Mouse (Mus musculus) lung, embryonic 16.5 days (tissue): Measurements from ENCODE around the gene Clcn6. TPM values are rescaled to one million over a fixed set of nuclear protein-coding genes. Genes with fewer than 3 reads are reported as not detected.

Experiments used
- ATAC-seq: fragments of 200-750 bp; cut with Nextera tagmentation; 2 replicates; pipeline ENCODE4 v1.8.0; 2017; ENCODE audit warnings: low read depth, mild to moderate bottlenecking, moderate library complexity
- H3K27ac ChIP-seq: fragments of 300-500 bp; sonication (generic); 2 replicates; pipeline ENCODE4 v1.5.1; 2014; ENCODE audit warnings: mild to moderate bottlenecking, control low read depth, low read length
- H3K27me3 ChIP-seq: fragments of 300-500 bp; sonication (generic); 2 replicates; pipeline ENCODE4 v1.6.1; 2014; ENCODE audit warnings: low read depth, low read length, mixed read lengths; ENCODE audit not compliant: control insufficient read depth, insufficient read depth
- H3K36me3 ChIP-seq: fragments of 300-500 bp; sonication (generic); 2 replicates; pipeline ENCODE4 v1.6.1; 2014; ENCODE audit warnings: low read length; ENCODE audit not compliant: control insufficient read depth, insufficient read depth
- H3K4me1 ChIP-seq: fragments of 300-500 bp; sonication (generic); replicated peaks from 2 replicates; pipeline ENCODE4 v1.6.1; 2014; ENCODE audit warnings: low read length, mixed read lengths; ENCODE audit not compliant: control insufficient read depth, insufficient read depth
- H3K4me2 ChIP-seq: fragments of 300-500 bp; sonication (generic); 2 replicates; pipeline ENCODE4 v1.6.1; 2014; ENCODE audit warnings: low read depth, low read length, control low read depth
- H3K4me3 ChIP-seq: fragments of 300-500 bp; sonication (generic); 2 replicates; pipeline ENCODE4 v1.5.1; 2014; ENCODE audit warnings: mild to moderate bottlenecking, low read length, control low read depth
- H3K9ac ChIP-seq: fragments of 300-500 bp; sonication (generic); 2 replicates; pipeline ENCODE4 v1.6.1; 2014; ENCODE audit warnings: low read length, control low read depth
- H3K9me3 ChIP-seq: fragments of 300-500 bp; sonication (generic); 2 replicates; pipeline ENCODE4 v1.6.1; 2016; ENCODE audit warnings: low read length; ENCODE audit not compliant: control insufficient read depth
- WGBS: fragments of 180-500 bp; shearing (Covaris S2); extraction: QIAGEN DNeasy Blood & Tissue Kit; methylation state at CpG from one replicate; pipeline ENCODE4 v1.1.7; 2014; 5-methylcytosine and 5-hydroxymethylcytosine counted together
- polyA plus RNA-seq: library from polyadenylated mRNA; unstranded; fragments of >200 nt; fragmentation: Nextera tagmentation; extraction: Ambion mirVana; gene quantifications from 2 replicates; pipeline ENCODE4 v1.2.1, GENCODE M21; 2015

Gene Clcn6
- polyA plus RNA-seq, 1 experiment from 2014 or later = 4.5 TPM

DNA sequence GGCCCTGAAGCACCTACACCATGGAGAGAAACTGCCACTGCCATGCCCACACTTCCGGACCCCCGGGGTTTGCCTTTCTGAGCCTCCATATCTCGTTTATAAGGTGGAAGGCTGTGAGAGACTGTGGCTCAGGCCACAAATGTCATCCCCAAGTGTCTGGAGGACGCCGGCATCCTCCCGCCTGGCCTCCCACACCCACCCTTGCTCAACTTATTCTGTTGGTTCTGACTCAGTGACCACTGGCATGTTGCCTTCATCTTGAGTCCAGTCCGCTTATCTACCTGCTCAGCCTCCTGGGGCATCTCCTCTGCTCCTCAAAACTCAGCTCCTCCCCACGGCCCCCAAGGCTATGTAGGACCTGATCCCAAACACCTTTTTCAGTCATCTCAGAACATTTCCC is 28.7 kb upstream of the Clcn6 start:
- no peak for ATAC-seq
- no peak overlapping the region for H3K4me2 ChIP-seq
- H3K9ac ChIP-seq = no peak overlapping the region
- H3K36me3 ChIP-seq = no peaks in the 10 kb centered on the region
- no peaks in the 10 kb centered on the region for H3K27me3 ChIP-seq
- H3K4me3 ChIP-seq = no peak overlapping the region
- no peak overlapping the region for H3K27ac ChIP-seq
- no peaks in the 10 kb centered on the region for H3K9me3 ChIP-seq
- H3K4me1 ChIP-seq = no peaks in the 10 kb centered on the region
- 84% methylated on average over 8 of the region's 8 CpGs for WGBS

DNA sequence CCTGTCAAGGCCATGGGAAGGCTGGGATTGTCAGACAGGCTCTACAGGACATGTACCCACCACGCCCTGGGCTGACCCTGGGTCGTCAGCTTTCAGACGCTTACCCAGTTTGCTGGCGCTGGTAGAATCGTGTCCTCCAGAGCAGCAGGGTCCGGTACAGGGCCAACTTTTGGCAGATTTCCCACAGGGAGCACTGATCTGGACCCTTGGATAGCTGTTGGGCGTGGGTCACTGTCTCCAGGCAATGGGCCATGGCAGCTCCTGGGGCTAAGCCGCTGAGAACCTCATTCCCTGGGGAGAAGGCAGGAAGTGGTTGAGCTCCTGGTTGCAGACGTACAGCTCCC is 27.8 kb upstream of the Clcn6 start:
- no peaks in the 10 kb centered on the region for H3K36me3 ChIP-seq
- H3K4me3 ChIP-seq = no peak overlapping the region
- WGBS = 55% methylated on average over 9 of the region's 9 CpGs
- H3K27me3 ChIP-seq = no peaks in the 10 kb centered on the region
- no peaks in the 10 kb centered on the region for H3K9me3 ChIP-seq
- H3K9ac ChIP-seq = no peak overlapping the region
- no peak overlapping the region for H3K27ac ChIP-seq
- no peak overlapping the region for H3K4me2 ChIP-seq
- H3K4me1 ChIP-seq = no peaks in the 10 kb centered on the region
- ATAC-seq = no peak

DNA sequence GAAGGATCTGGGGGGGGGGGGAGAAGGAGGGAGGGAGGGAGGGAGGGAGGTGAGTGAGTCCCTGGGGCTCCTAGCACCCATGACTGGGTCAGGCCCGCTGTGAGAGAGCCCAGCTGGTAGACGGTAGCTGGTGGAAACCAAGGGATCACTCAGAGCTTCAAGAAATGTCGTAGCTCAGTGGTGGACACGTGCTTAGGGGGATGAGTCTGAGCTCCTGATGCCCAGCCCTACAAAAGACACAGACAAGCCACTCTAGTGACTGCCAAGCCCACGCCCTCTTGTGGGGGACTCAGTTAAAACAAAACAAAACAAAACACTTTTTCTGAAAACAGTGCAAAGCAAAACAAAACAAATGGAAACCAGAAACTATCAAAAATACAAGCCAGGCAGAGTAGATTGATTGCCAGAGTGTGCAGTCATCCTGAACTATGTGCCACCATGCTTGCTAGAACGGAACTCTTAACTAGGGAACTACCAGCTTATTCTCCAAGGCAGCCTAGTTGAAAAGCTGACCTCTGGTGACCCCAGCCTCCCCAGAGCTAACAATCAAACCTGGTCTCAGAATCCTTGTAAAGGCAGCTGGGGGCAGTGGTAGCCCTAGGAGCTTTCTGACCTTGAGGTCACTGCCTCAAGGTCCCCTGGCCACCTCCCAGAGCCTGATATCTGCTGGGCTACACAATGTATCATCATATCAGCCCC is 27.2 kb upstream of the Clcn6 start:
- WGBS = 37% methylated on average over 6 of the region's 6 CpGs

DNA sequence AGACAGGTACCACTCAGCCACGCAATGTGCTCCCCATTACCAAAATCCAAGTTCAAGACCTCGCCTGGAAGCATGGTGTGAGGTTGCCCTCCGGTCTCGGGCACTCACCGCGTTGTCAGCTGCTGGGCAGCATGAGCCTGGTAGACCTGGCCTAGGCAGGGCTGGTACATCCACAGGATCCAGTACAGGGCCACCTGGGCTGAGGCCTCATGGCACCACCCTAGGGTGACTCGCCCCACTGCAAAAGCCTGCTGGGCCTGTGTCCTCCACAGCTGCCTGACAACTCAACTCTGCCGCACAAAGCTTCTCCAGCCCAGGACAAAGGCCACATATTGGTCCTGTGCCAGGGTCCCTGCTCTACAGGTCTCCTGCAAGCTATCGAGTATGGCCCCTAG is 22.5 kb upstream of the Clcn6 start:
- H3K27ac ChIP-seq = no peak overlapping the region
- H3K9ac ChIP-seq = no peak overlapping the region
- no peaks in the 10 kb centered on the region for H3K9me3 ChIP-seq
- no peak overlapping the region for H3K4me3 ChIP-seq
- WGBS = 83% methylated on average over 9 of the region's 9 CpGs
- no peaks in the 10 kb centered on the region for H3K4me1 ChIP-seq
- no peaks in the 10 kb centered on the region for H3K27me3 ChIP-seq
- peak; percentile 5; the same call in 1 of the 2 replicates for ATAC-seq
- H3K36me3 ChIP-seq = peaks cover 17% of the 10 kb centered on the region
- no peak overlapping the region for H3K4me2 ChIP-seq

More for the DNA sequence above, 27.2 kb upstream of the Clcn6 start:
- H3K4me3 ChIP-seq = no peak overlapping the region
- no peaks in the 10 kb centered on the region for H3K27me3 ChIP-seq
- H3K36me3 ChIP-seq = no peaks in the 10 kb centered on the region
- no peak overlapping the region for H3K27ac ChIP-seq
- H3K9me3 ChIP-seq = no peaks in the 10 kb centered on the region
- no peak overlapping the region for H3K4me2 ChIP-seq
- no peak overlapping the region for H3K9ac ChIP-seq
- H3K4me1 ChIP-seq = no peaks in the 10 kb centered on the region
- ATAC-seq = no peak

DNA sequence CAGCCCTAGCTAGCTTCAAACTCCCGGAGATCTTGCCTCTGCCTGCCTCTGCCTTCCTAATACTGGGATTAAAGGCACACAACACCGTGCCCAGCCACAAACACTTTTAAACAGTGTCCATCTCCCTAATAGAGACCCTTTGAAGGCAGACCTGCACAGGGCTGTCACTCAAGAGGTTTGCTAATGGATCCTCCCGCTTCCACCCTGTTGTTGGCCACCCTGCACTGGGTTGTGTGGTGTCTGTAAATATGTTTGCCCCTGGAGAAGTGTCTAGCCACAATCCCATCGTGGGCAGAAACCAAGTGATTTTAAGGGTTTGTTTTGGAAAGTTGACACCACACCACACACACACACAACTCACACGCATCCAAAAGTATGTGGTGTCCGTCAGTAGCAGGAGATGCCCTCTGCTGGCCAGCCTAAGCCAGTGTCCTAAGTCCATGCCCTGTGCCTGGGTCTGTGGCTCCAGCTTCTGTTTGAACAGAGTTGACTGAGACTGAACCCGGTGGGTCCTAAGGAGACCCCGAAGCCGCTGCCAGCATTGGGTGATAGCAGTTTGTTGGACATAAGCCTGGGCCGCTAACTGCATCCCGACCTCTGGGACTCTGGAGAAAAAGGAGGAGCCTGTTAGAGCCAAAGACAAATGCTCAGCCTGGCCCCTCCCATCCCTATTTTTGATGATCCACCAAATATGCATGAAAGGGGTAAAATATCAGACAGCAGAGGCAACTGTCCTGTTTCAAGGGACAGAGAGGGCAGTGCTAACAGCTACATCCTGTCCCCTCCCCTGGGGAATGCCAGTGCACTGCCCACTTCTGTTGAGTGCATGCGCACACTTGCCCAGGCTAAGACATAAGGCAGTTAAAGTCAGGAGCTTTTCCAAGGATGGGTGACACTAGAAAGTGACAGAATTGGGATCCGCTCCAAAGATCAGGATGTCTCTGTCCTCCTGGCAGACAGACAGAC is 21.8 kb upstream of the Clcn6 start:
- H3K9me3 ChIP-seq = no peaks in the 10 kb centered on the region
- no peak overlapping the region for H3K9ac ChIP-seq
- ATAC-seq = peak; percentile 85
- WGBS = 33% methylated on average over 13 of the region's 13 CpGs
- H3K36me3 ChIP-seq = peaks cover 22% of the 10 kb centered on the region
- H3K4me3 ChIP-seq = no peak overlapping the region
- H3K27ac ChIP-seq = no peak overlapping the region
- no peak overlapping the region for H3K4me2 ChIP-seq
- no peaks in the 10 kb centered on the region for H3K4me1 ChIP-seq
- H3K27me3 ChIP-seq = no peaks in the 10 kb centered on the region

DNA sequence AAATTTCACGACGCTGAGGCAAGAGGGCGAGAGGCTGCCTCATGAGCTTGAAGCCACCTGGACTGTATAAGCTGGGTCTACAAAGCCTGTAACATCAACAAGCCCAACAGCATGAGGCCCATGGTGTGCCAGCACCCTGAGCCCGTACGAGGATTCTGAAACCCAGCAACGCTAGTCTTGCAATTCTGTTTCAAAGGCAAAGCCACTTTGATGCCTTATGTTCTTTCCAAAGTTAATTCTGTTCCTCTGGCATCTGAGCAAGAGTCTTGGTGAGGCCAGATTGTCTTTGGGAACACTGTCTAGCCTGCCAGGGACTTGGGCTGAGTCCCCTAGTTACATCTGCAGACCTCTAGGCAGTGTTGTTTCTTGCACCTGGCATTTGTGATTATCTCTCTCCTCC is 20.4 kb upstream of the Clcn6 start:
- H3K4me3 ChIP-seq = no peak overlapping the region
- 91% methylated on average over 6 of the region's 6 CpGs for WGBS
- ATAC-seq = no peak
- no peaks in the 10 kb centered on the region for H3K9me3 ChIP-seq
- H3K36me3 ChIP-seq = peaks cover 34% of the 10 kb centered on the region
- H3K27me3 ChIP-seq = no peaks in the 10 kb centered on the region
- H3K27ac ChIP-seq = no peak overlapping the region
- no peak overlapping the region for H3K9ac ChIP-seq
- no peaks in the 10 kb centered on the region for H3K4me1 ChIP-seq
- H3K4me2 ChIP-seq = no peak overlapping the region

DNA sequence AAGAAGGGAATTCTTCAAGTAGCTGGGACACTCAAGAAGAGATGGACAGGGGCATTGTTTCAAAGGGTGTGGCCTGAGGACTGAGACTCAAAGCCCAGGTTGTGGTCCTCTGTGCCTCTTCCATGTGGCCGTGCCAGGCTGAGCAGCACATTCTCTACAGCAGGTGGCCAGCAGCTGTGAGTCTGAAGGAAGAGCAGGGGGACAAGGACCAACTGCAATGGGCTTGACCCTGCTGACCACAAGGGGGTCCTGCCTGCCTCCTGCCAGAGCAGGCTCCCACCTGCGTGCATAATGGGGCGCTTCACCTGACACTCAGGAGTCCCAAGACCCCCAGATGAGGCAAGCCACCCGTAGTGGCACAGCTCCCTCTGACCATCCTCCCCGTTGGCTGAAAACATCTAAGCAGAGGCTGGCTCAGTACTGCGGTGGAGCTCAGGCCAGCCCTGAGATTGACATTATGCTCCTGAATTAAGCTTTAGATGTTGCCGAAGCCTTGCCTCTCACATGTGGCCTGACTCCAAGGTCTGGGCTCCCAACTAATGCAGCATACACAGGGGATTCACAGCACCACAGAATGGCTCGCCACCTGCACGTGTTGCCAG is 19.7 kb upstream of the Clcn6 start:
- WGBS = 85% methylated on average over 9 of the region's 9 CpGs
- H3K4me2 ChIP-seq = no peak overlapping the region

DNA sequence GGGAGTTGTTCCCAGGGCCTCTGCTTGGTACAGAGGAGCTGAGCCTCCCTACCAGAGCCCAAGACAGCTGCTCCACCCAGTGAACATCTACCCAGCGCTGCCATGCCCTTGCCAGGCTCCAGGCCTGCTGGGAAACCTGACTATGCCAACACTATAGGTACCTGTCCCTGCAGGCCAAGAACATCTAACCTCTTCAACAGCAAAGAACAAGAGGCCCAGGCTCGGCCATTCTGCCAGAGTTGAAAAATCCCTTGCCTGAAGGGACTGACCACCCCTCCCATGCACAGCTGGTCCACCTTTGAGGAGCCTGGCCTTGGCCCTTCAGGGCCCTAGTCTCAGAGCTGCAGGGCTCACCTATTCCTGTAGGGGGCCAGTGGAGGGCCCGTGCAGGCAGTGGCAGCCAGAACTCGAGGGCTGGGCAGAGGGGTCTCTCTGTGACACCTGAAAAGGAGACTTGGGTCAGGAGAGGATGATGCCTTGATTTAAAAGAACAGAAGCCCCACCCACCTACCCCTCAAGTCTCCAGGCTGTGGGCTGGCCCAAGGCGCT is 19.1 kb upstream of the Clcn6 start:
- H3K4me3 ChIP-seq = no peak overlapping the region
- H3K4me1 ChIP-seq = no peaks in the 10 kb centered on the region
- WGBS = 54% methylated on average over 5 of the region's 5 CpGs
- H3K9ac ChIP-seq = no peak overlapping the region
- no peaks in the 10 kb centered on the region for H3K27me3 ChIP-seq
- no peak overlapping the region for H3K4me2 ChIP-seq
- H3K36me3 ChIP-seq = peaks cover 46% of the 10 kb centered on the region
- no peaks in the 10 kb centered on the region for H3K9me3 ChIP-seq
- no peak overlapping the region for H3K27ac ChIP-seq
- no peak for ATAC-seq

More for the DNA sequence above, 19.7 kb upstream of the Clcn6 start:
- Histone ChIP-seq H3K4me1 (no peaks in the 10 kb centered on the region), H3K36me3 (peaks cover 40% of the 10 kb centered on the region), H3K27ac (no peak overlapping the region), H3K27me3 (no peaks in the 10 kb centered on the region), H3K4me3 (no peak overlapping the region), H3K9me3 (no peaks in the 10 kb centered on the region), H3K9ac (no peak overlapping the region)
- ATAC-seq = no peak

DNA sequence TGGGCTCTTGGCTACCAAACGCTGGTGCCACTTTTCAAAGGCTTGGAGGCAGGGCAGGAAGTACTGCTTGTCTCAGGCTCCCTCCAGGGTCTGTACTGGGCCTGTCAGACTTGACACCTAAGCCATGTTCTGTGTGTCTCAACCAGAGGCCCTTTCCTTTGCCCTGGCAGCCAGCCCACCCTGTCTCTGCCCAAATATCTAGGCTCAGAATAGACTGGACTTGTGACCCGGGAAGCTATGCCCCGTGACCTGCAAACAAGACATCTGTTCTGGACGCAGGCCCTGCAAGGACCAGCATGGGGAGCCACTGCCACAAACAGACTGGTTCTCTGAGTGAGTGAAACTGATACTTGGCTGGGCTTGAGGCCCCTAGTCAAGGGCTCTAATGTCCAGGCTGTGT is 18.2 kb upstream of the Clcn6 start:
- Histone ChIP-seq H3K4me2 (no peak overlapping the region), H3K4me1 (no peaks in the 10 kb centered on the region), H3K9me3 (no peaks in the 10 kb centered on the region), H3K36me3 (peaks cover 55% of the 10 kb centered on the region), H3K4me3 (no peak overlapping the region), H3K9ac (no peak overlapping the region), H3K27ac (no peak overlapping the region), H3K27me3 (no peaks in the 10 kb centered on the region)
- ATAC-seq = no peak
- WGBS = 87% methylated on average over 4 of the region's 4 CpGs
